Mouse (Mus musculus) spleen, adult 2 months (tissue): Measurements from ENCODE around the gene Zyx.

Experiments
- CTCF ChIP-seq: fragments of 200-500 bp; IDR thresholded peaks from 2 replicates; pipeline ENCODE4 v1.5.1; 2011; ENCODE audit warnings: mild to moderate bottlenecking, inconsistent platforms; ENCODE audit not compliant: insufficient read depth, insufficient read length, insufficient replicate concordance; ENCODE audit errors: extremely low read depth
- POLR2A ChIP-seq: fragments of 200-500 bp; IDR thresholded peaks from 2 replicates; pipeline ENCODE4 v1.6.1; 2011; ENCODE audit warnings: low read depth, low read length, inconsistent platforms

- TF ChIP-seq POLR2A (no peak), CTCF (no peak)
Observed at GRCm38 (mm10) chr6:42364066-42364465, 14.6 kb downstream of the Zyx start.
